Mouse (Mus musculus): Measurements from ENCODE around the gene Gucd1. TPM values are rescaled to one million over a fixed set of nuclear protein-coding genes. Genes with fewer than 3 reads are reported as not detected.
"Not testable (repeated sequence)": the region's sequence is repeated elsewhere in the genome, so short reads cannot be mapped to it uniquely, and the experiment has no call there.

Gene Gucd1
- 29.8 and 61.0 TPM in 2 replicates for polyA plus RNA-seq (2012; ENCODE audit: insufficient read depth, insufficient read length, missing spikeins)

GRCm38 (mm10) chr10:75517758-75518143 lies at the start of gene Gucd1:
TSS of gene Gucd1 (minus strand) at chr10:75517972.
- Histone ChIP-seq H3K27ac (replicated peaks; ENCODE audit: low read depth, low read length) (peak within 1 kb of the TSS; percentile 97), H3K4me3 (ENCODE audit: insufficient read depth, low read depth, low read length) (peak within 1 kb of the TSS; percentile 94), H3K4me1 (ENCODE audit: control insufficient read depth, insufficient read depth, insufficient read length, low read length) (peaks cover 22% of the 10 kb centered on the region)

DNA sequence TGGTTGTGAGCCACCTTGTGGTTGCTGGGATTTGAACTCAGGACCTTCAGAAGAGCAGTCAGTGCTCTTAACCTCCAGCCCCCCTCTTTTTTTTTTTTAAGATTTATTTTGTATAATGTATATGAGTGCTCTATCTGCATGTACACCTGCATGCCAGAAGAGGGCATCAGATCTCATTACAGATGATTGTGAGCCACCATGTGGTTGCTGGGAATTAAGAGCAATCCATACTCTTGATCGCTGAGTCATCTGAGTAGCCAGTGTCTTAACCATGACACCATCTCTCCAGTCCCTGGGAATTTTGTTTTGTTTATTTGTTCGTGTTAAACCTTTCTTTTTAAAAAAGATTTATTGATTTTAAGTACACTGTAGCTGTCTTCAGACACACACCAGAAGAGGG lies 49.0 kb upstream of the Gucd1 start:
- H3K4me3 ChIP-seq (ENCODE audit: insufficient read depth, low read depth, low read length); H3K4me1 ChIP-seq (ENCODE audit: control insufficient read depth, insufficient read depth, insufficient read length, low read length): not testable (repeated sequence)

DNA sequence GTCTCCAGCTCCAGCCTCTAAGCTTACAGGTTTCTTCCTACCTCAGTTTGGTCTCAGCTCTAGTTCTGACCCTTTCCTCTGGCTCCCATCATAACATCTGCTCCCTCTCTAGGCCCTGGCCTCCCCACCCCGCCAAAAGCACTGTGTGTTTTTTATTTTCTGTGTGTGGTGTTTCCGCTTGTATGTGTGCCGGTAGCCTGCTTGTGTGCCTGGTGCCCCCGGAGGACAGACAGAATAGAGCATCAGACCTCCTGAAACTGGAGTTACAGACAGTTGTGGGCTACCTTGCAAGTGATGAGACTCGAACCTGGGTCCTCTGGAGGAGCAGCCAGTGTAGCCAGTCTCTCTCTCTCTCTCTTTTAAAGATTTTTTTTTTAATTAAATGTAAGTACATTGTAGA lies 48.5 kb upstream of the Gucd1 start:
- no peak overlapping the region for H3K4me3 ChIP-seq (ENCODE audit: insufficient read depth, low read depth, low read length)
- no peak overlapping the region for H3K27ac ChIP-seq (replicated peaks; ENCODE audit: low read depth, low read length)
- no peaks in the 10 kb centered on the region for H3K4me1 ChIP-seq (ENCODE audit: control insufficient read depth, insufficient read depth, insufficient read length, low read length)

More for the DNA sequence above, 49.0 kb upstream of the Gucd1 start:
- not testable (repeated sequence) for H3K27ac ChIP-seq (replicated peaks; ENCODE audit: low read depth, low read length)

GRCm38 (mm10) chr10:75565906-75566305 lies 48.1 kb upstream of the Gucd1 start:
- H3K4me3 ChIP-seq (ENCODE audit: insufficient read depth, low read depth, low read length): no peak overlapping the region
- H3K27ac ChIP-seq (replicated peaks; ENCODE audit: low read depth, low read length): no peak overlapping the region
- no peaks in the 10 kb centered on the region for H3K4me1 ChIP-seq (ENCODE audit: control insufficient read depth, insufficient read depth, insufficient read length, low read length)

DNA sequence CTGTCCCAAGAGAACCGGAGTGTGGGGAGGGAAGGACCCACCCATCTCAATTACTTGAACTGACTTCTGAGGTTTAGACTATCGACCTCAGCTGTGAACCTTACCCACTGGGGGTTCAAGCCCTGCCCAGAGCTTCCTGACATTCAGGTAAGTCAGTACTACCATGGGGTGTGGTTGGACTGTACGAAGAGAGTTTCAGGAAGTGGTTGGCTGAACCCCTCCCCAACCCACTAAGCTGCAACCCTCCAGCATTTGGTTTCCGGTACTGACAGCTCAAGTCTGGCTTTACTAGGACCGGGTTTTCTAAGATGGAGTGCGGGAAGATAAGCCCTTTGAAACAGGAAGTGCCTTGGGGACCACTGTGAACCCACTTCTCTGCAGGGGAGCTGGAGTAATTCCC lies 47.7 kb upstream of the Gucd1 start:
- H3K4me1 ChIP-seq (ENCODE audit: control insufficient read depth, insufficient read depth, insufficient read length, low read length): no peaks in the 10 kb centered on the region
- H3K27ac ChIP-seq (replicated peaks; ENCODE audit: low read depth, low read length): no peak overlapping the region
- H3K4me3 ChIP-seq (ENCODE audit: insufficient read depth, low read depth, low read length): no peak overlapping the region

GRCm38 (mm10) chr10:75564687-75565265 lies 47.0 kb upstream of the Gucd1 start:
- H3K4me1 ChIP-seq (ENCODE audit: control insufficient read depth, insufficient read depth, insufficient read length, low read length): no peaks in the 10 kb centered on the region
- H3K27ac ChIP-seq (replicated peaks; ENCODE audit: low read depth, low read length): no peak overlapping the region
- no peak overlapping the region for H3K4me3 ChIP-seq (ENCODE audit: insufficient read depth, low read depth, low read length)

- Histone ChIP-seq H3K27ac (replicated peaks; ENCODE audit: low read depth, low read length) (no peak overlapping the region), H3K4me3 (ENCODE audit: insufficient read depth, low read depth, low read length) (no peak overlapping the region), H3K4me1 (ENCODE audit: control insufficient read depth, insufficient read depth, insufficient read length, low read length) (no peaks in the 10 kb centered on the region)
Measured at GRCm38 (mm10) chr10:75562596-75562995, 44.8 kb upstream of the Gucd1 start.

GRCm38 (mm10) chr10:75561071-75561654 lies 43.4 kb upstream of the Gucd1 start, which contains the start of gene Ggt1:
TSS of gene Ggt1 (plus strand) at chr10:75561604.
- no peak within 1 kb of the TSS for H3K27ac ChIP-seq (replicated peaks; ENCODE audit: low read depth, low read length)
- H3K4me3 ChIP-seq (ENCODE audit: insufficient read depth, low read depth, low read length): no peak within 1 kb of the TSS
- no peaks in the 10 kb centered on the region for H3K4me1 ChIP-seq (ENCODE audit: control insufficient read depth, insufficient read depth, insufficient read length, low read length)

DNA sequence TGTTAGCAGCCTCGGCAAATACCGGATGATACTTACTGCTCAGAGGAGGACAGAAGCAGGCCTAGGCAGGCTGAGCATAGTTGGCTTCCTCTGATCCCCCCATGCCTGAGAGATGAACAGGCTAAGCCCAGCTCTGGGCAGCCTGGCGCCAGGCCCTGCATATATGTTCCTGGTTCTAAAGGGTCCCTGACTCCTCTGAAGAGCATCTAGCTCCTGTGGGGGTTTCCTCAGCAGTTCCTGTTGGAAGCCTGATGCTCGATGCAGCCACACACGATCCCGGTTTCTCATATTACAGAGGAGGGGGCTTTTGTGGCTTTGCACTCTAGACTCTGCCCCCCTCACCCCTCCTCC lies 42.8 kb upstream of the Gucd1 start:
- H3K4me1 ChIP-seq (ENCODE audit: control insufficient read depth, insufficient read depth, insufficient read length, low read length): no peaks in the 10 kb centered on the region; the same call in 1 of the 2 replicates
- no peak overlapping the region for H3K4me3 ChIP-seq (ENCODE audit: insufficient read depth, low read depth, low read length)
- no peak overlapping the region for H3K27ac ChIP-seq (replicated peaks; ENCODE audit: low read depth, low read length)

- Histone ChIP-seq H3K27ac (replicated peaks; ENCODE audit: low read depth, low read length) (no peak within 1 kb of the TSS), H3K4me1 (ENCODE audit: control insufficient read depth, insufficient read depth, insufficient read length, low read length) (no peaks in the 10 kb centered on the region; the same call in 1 of the 2 replicates), H3K4me3 (ENCODE audit: insufficient read depth, low read depth, low read length) (peak within 1 kb of the TSS; percentile 27; the same call in 1 of the 2 replicates)
Measured at GRCm38 (mm10) chr10:75559676-75560548, 42.1 kb upstream of the Gucd1 start, which contains the start of gene Lrrc75b. TSS of gene Lrrc75b (minus strand) at chr10:75560330.

DNA sequence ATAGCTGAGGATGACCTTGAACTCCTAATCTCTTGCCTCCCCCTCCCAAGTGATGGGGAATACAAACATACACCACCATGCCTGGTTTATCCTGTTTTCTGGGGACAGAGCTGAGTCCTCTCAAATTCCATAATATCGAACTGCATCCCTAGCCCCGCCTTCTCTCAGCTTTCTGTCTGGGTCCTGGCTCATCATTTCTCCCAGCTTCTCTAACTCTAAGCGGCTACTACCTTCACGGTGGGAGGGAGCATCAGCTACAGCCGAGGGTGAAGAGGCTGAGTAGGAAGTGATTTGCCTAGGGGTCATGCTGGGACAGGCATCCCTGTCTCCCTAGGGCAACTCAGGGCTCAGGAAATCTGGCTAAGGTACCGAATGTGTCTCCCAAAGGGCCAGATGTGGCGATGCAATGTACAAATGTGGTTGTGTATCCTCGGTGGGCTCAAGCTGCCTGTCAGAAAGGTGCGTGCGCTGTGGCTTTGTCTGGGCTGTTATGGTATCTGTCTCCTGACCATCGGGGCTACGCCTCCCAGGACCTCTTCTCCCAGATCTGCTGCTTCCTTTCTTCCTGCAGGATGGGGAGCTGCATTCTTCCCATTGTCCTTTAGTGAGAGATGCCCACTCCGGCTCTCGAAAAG lies 41.4 kb upstream of the Gucd1 start:
- Histone ChIP-seq H3K4me1 (ENCODE audit: control insufficient read depth, insufficient read depth, insufficient read length, low read length) (no peaks in the 10 kb centered on the region; the same call in 1 of the 2 replicates), H3K4me3 (ENCODE audit: insufficient read depth, low read depth, low read length) (no peak overlapping the region), H3K27ac (replicated peaks; ENCODE audit: low read depth, low read length) (no peak overlapping the region)

- no peaks in the 10 kb centered on the region; the same call in 1 of the 2 replicates for H3K4me1 ChIP-seq (ENCODE audit: control insufficient read depth, insufficient read depth, insufficient read length, low read length)
- no peak overlapping the region for H3K27ac ChIP-seq (replicated peaks; ENCODE audit: low read depth, low read length)
- no peak overlapping the region for H3K4me3 ChIP-seq (ENCODE audit: insufficient read depth, low read depth, low read length)
Measured at GRCm38 (mm10) chr10:75558515-75558914, 40.7 kb upstream of the Gucd1 start.

- no peak overlapping the region for H3K4me3 ChIP-seq (ENCODE audit: insufficient read depth, low read depth, low read length)
- H3K27ac ChIP-seq (replicated peaks; ENCODE audit: low read depth, low read length): no peak overlapping the region
- no peaks in the 10 kb centered on the region; the same call in 1 of the 2 replicates for H3K4me1 ChIP-seq (ENCODE audit: control insufficient read depth, insufficient read depth, insufficient read length, low read length)
Measured at GRCm38 (mm10) chr10:75556026-75556425, 38.3 kb upstream of the Gucd1 start.

GRCm38 (mm10) chr10:75555557-75555956 lies 37.8 kb upstream of the Gucd1 start:
- no peak overlapping the region for H3K27ac ChIP-seq (replicated peaks; ENCODE audit: low read depth, low read length)
- no peak overlapping the region for H3K4me3 ChIP-seq (ENCODE audit: insufficient read depth, low read depth, low read length)
- H3K4me1 ChIP-seq (ENCODE audit: control insufficient read depth, insufficient read depth, insufficient read length, low read length): no peaks in the 10 kb centered on the region; the same call in 1 of the 2 replicates

GRCm38 (mm10) chr10:75554090-75554489 lies 36.3 kb upstream of the Gucd1 start:
- no peaks in the 10 kb centered on the region; the same call in 1 of the 2 replicates for H3K4me1 ChIP-seq (ENCODE audit: control insufficient read depth, insufficient read depth, insufficient read length, low read length)
- H3K27ac ChIP-seq (replicated peaks; ENCODE audit: low read depth, low read length): no peak overlapping the region
- no peak overlapping the region for H3K4me3 ChIP-seq (ENCODE audit: insufficient read depth, low read depth, low read length)
